Mouse (Mus musculus) CD4-positive helper T cell, adult 2 months (primary cell): ENCODE measurements around the gene Smad3.

Source experiments
- DNase-seq: peaks from one replicate; pipeline ENCODE4 v3.0.0-alpha.2; 2012; ENCODE audit warnings: low read depth, missing footprints, low spot score

The Smad3 gene

DNA sequence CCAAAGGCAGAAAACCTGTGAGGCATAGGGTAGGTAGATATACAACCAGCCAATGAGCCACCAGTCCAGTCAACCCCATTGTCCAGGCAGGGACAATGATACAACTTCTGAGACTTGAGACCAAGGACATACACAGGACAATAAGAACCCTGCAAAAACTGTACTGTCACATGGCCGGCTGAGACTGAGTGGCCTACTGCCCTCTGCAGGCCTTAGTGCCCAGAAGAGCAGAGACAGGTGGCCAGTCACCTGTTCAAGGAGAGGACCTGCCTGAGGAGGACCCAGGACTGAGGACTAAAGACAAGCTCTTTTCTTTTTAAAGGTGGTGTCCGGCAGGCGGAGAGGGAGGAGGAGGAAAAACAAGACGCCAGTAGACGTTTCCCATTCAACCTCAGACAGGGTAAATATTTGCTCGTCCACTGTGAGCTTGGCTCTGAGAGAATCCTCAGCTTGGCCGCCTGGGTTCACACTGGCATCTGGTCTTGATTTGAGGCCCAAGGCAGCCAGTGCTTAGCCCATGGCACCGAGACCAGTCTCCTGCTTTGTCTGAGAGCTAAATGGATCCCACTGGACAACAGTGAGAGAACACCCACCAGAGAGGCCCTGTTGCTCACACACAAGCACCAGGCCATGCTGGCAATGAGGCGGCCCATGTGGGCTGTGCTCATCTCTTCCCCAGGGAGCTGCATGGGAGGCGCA is 56.4 kb downstream of the Smad3 start:
- DNase-seq = no peak

DNA sequence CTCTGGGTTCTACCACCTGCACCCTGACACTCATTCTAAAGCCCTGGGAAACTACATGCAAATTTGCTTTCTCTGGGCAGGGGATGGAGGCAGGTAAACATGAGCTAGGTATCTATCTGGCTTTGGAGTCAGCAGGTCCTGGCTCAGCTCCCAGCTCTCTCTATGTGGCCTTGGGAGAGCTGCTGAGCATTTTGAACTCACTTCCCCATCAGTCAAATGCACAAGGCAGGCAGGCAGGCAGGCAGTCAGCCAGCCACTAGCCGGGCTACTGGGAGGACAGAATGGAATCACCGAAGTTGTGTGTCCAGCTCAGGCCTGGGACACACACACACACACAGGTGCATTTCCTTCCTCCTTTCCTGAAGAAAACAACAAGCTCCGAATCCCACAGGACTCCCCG is 58.6 kb downstream of the Smad3 start:
- no peak for DNase-seq

DNA sequence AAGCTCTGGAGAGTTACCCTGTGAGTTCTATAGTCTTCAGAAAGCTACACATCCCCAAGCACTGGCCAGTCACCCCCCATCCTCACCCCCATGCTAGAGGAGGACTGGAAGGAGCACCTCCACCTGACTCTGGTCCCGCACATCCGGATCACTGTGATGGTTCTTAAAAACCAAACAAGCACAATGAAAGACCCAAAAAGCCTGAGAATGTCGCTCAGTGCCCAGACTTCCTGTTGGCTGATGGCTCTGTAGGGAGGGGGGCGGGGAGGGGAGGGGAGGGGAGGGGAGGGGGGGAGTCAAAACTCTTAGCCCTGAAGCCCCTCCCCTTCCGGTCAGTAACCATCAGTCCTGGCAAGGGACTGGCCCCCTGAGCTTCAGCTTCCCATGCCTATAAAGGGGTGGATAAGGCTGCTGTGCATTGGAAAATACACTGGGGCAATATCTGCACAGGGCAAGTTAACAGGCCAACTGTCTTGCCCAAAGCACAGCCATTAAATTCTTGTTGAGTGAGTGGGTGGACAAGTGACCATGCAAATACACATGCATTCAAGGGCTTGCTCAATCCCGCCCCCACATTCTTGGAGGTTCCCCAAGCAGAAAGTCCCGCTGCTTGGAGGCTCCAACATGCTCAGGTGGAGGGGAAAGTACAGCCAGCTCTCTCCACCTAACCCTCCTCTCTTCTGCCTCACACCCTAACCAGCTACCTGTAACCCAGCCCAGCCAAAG is 59.3 kb downstream of the Smad3 start:
- DNase-seq = no peak

DNA sequence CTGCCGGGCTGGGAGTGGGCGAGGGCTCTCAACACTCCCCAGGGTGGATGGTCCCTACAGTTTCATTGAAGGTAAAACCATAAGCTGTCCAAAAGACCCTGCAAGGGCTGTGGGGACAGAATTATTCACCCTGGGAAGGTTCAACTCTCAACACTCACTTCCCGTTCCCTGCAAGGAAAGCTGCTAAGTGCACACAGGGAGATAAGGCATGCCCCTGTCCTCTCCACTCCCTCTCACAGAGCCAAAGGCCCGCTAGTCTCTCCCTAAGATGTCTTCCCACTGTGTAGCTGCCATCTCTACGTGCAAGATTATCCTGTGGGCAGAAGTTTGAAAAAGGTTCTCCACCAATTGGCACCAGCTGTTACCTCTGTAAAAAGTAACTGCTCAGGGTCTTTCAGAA is 60.2 kb downstream of the Smad3 start:
- DNase-seq = no peak

DNA sequence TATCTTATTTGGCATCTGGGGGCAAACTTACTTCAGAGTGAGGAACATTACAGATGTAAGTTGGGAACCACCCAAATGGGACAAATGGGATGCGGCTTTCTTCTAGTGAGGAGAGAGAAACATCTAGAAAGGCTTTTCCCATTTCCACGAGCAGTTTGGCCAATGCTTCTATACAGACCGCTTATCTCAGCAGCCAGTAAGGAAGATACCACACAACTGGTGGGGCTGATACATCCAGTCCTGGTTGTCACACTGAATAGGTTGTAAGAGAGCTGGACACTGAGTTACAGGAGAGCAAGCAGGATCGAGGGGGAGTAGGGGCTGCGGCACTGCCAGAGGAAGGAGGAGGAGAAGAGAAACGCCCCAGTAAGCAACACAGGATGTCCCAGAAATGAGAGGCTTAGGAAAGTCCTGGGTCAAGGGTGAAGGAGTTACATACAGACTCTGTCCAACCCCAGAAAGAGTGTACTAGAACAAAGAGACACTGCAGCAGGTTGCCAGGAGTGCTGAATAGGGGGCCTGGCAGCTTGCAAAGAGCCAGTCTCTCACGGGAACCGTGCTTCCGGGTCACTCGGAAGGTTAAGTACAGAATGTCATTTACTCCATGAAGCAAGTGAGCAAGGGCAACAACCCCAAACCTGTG is 61.2 kb downstream of the Smad3 start:
- DNase-seq = no peak

DNA sequence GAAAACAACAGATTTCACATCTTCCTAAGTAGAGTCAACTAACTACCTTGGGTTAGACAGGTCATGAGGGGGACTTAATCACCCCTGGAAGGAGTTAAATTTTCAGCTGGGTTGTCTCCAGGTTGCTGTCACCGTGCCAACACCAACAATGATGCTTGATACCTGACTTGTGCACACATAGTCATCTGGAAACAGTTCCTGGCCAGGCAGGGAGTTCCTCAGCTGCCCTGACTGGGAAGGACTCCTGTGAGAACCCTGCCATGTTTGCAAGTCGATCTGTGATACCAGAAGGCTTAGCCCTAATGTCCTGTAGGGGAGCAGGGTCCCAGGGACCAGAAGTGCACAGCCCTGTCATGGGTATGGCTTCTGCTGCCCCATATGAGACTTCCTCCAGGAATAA is 65.8 kb downstream of the Smad3 start:
- DNase-seq = no peak

DNA sequence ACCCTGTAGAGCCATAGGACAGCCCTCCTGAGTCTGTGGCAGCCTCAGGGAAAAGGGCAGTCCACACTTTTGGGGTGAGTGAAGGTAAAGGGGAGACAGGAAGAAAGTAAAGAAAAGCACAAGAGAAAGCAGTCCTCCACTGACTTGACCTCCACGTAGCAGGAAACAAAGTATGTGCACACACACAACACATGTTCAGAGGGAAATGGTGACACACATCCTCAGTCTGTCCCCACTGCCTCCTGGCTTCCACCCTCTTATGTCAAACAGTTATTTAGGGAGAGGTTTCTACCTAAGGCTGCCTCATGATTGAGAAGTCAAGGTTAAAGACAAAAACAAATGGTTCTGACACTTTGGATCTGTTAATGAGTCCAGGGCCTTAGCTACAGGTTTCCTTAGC is 67.3 kb downstream of the Smad3 start:
- DNase-seq = no peak

DNA sequence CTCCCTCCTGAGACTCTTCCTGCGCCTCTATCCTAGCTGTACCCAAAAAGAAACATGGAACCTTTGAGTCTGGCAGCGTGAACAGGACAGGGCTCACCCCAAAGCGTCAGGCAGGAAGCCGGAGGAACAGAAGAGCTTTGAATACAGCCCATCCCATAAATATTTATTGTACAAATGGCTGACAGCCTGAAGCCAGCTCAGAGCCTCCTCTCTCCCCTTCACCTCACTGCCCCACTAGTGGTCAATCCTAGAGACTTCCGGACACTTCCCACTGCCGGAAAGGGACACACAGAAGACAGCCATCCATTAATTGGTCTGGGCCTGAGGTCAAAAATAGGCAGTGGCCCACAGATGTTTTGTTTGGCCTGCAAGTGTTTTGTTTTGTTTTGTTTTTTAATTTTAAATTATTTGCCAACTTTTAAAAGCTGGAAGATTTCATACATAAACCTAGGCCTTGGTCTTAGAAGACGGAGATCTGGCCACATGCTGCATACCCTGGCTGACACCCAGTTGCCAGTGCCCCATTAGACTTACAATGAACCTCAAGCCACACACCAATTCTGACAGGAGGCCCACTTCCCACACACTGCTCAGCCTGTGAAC is 70.3 kb downstream of the Smad3 start:
- DNase-seq = no peak

DNA sequence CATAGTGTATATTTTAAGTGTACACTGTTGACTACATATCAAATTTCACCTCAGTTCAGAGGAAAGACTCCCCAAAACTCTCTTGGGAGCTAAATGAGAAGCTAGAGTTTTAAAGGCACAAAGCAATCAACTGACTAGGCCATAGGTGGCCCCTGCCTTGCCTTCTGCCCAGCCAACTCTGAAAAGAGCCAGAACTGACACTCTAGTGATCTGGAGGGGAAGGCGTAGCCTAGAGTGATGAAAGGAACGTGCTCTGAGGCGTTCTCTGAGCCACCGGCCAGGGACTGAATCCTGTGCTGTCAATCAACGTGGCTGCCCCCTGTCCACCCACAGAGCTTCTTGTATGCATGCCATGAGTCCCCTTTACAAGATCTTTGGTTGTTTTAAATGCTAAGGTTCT is 72.4 kb downstream of the Smad3 start:
- no peak for DNase-seq

DNA sequence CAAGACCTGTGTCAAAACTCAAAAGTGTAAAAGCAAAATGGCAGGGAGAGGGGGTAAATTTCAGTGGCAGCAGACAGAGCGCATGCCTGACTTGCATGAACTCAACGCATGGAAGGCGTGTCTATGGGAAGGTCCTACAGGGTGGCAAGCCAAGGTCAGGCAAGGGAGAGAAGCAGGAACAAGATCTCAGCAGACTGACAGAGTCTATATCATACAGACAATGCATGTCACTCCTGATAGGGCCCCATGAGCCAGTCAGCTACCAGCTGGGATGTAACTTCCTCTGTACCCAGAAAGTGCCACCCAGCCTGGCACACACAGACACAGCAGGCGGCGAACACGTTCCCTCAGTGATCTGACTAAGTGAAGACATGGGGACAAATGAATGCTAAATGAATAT is 73.5 kb downstream of the Smad3 start:
- no peak for DNase-seq

DNA sequence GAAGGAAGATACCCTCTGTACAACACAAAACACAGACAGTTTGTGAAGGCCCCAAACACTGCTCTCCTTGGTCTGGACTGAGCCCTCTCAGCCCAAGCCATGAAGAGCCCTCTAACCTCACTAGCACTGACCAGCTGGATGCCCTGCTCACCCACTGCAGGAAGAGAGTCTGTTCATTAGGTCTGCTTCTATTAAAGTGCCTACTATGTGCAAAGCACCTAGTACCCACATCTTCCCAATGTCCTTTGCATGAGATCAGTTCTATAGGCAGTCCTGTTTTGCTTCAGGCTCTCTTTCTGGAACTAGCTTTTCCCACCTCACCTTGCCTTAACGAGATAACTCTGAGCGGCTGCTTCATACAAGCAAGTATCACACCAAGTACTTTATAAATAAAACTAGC is 74.9 kb downstream of the Smad3 start:
- DNase-seq = no peak

DNA sequence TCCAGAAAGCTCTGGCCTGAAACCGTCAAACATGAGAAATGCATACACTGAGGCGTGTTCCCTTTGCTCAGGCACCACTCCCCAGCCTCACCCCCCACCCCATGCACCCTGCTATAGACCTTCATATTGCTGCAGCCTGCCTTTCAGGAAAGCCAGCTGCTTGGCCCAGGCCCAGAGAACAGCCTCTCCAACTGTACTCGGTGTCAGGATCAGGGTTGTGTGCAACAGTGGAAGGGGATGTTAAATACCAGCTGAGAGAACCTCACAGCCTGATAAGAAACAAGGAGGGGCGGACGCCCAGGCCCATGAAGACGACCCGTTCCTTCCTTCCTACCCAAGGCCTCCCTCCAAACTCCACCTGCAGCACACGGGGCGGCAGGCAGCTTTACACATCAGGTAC is 75.5 kb downstream of the Smad3 start:
- DNase-seq = no peak

DNA sequence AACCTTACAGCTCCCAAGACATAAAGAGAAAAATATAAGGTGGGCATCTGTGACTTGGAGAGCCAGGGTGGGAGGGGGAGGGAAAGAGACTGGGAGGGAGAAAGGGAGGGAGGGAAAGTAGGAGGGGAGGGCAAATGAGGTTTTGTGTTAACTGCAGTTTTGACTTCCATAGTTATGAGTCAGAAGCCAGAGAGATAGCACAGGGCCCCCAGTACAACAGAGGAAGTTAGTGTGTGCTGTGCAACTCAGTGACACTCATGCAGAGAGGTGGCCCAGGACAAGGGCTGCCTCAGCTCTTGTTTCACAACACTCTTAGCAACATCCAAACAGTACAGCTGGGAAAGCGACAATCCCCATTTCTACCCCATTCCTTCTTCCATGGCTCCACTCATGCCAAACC is 79.7 kb downstream of the Smad3 start:
- DNase-seq = no peak

DNA sequence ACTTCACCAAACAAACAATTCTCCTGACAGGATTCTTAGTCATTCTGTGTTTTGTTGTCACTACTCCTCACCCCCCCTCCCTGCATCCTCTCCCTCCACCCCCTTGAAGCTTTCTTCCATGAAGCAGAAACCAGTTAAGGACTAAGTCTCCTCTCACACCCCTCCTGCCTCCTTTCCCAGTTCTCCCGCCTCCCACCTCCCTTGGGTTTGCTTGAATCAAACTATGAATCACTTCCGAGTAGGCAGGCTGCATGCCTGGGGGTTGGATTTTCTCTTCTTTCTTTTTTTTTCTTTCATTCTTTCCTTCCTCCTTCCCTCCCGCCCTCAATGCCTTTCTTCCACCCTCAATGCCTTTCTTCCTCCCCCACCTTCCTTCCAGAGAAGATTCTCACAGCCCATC is 80.2 kb downstream of the Smad3 start:
- DNase-seq = no peak

DNA sequence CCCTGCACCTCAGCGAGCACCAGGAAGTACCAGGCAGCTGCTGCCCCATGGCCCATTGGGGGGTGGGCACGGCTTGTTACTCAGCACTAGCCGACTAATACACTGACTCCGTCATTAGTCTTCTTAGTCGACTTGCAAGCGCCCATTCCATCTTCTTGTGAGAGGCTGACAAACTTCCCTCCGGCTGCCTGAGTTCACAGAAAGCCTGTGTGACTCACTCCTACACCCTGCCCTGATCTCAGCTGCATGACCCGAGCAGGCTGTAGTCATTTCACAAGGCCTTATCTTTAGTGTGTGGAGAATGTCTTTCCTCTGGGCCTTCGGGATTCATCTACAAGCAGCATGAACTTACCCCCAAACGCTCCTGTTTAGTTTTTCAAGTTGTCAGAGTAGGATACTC is 83.2 kb downstream of the Smad3 start:
- DNase-seq = no peak

DNA sequence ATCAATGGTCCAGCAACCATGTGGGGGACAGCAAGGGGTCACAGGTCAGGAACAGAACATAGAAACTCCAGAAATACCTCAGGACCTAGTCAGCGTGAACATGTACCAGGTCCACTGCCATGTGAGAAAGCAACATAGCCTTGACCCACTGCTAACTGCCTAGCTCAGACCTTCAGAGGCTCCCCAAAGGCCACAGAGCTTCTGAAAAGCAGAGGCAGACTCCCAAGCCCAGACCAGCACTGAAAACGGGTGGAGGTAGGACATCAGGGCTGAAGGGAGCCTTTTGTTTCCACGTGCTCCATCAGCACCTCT is 84.3 kb downstream of the Smad3 start:
- DNase-seq = no peak

DNA sequence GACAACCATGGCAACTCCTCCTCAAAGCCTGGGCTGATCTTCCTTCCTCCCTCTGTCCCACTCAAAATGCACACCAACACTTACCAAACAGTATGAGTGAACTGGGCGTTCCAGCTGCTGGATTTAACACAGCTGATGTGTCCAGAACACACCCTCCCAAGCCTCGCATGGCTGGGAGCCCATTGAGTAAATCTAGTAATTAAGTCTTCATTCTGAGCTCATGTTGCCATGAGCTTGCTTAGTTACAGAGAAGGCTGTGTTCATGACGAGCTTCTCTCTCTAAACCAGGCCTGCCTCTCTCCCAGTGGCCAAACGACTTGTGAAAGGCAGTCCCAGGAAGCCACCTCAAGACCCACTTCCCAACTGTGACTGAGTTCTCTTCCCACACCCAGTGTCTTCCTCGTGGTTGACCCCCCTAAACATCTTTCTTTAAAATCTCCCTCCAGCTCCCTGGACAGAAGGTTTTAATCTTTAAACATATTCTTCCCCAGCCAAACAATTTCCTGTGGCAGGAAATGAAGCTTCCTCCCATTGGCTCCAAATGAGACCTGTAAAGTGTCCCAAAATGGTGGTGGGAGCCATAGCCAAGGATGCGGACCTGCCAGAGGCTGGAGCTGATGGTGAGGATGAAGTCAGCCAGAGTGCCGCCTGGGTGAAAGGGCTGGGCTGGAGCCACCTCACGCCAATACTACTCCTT is 84.8 kb downstream of the Smad3 start:
- no peak for DNase-seq

DNA sequence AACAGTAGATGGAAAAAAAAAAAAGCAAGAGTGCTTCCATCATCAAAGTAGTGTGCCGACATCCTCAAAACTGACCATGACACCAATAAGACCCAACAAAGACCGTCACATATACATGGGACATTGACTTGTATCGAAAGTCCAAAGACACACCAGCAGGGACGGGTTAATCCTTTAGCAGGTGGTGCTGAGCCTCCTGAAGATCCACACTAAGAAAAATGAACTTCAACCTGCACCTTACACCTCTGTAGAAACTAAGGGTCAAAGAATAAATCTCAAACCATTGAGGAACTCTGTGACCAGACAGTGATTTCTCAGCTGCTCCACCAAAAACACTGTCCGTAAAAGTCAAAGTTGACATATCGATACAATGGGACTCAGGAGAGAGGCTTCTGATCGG is 88.0 kb downstream of the Smad3 start:
- no peak for DNase-seq

DNA sequence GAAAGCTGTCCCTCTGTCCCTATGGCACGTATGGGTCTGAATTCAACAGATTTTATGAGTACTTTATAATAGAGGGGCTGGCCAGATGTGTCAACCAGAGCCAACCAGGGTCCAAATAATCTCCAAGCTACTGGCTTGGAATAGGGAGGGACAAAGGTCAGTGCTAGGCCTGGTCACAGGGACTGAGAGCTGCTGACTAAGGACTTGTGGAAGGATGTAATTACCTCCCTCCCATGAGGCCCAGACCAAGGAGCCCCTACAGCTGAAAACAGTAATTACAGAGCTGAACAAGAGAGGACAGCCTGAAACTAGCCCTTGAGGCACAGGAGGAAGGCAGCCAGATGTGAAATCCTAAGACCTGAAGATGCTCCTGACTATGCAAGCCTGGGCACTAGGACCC is 89.2 kb downstream of the Smad3 start:
- DNase-seq = no peak

DNA sequence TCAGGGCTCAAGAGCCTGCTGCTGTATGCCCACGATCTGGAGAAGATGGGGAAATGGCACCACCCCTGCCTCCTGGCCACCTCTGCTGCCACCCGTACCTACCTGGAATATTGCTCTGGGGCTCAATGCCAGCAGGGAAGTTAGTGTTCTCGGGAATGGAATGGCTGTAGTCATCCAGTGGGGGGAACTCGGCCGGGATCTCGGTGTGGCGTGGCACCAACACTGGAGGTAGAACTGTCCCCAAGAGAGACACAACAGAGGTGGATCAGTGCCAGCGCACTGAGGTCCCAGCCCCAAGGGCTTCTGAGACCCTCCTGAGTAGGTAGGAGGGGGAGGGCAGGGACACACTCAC is 90.4 kb downstream of the Smad3 start:
- no peak for DNase-seq

DNA sequence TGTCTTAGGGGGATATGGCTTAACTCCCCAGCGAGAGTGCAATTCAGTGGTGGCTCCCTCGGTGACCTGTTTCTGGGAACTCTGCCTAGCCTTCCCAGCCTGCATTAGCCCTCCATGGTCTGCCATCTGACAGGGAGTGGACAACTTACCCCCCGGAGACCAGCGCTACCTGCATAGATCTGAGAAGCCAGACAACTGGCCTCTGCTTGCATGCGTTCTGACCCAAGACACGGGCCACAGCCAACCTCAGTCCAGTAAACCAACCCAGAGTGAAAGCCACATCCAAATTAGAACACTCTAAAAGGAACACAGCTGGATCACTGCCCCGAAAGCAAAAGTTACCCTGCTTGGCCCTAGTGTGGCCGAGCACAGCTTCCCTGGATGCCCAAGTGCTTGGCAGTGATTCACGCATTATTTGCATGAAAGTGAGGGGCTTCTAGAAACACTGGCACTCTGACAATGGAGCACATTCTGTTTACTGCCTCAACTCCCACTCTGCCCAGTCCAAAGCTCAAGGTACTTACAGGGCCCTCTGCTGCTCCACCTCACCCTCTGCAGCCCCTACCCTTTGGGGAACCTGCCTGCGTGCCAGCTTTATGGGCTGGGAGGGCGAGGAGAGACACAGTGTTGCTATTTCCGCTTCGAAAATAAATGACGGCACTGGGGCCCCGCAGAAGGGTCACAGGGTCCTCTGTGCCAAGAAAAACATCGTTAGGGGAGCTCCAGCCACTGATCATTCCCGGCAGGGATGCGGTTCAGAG is 91.0 kb downstream of the Smad3 start:
- DNase-seq = no peak
